Mouse (Mus musculus) left cerebral cortex, adult 2 months (tissue): ENCODE measurements around the gene Vasp. TPM values are rescaled to one million over a fixed set of nuclear protein-coding genes. Genes with fewer than 3 reads are reported as not detected.

Source experiments
- DNase-seq, 2 experiments: peaks; one replicate each; pipeline ENCODE4 v3.0.0; 2021 to 2022; ENCODE audit warnings: low spot score in 2 of 2, mixed read lengths in 1 of 2; ENCODE audit errors: extremely low spot score in 1 of 2
- H3K27ac ChIP-seq: fragments of 200-600 bp; 2 replicates; pipeline ENCODE4 v1.8.1; 2022
- H3K4me3 ChIP-seq: fragments of 200-600 bp; 2 replicates; pipeline ENCODE4 v1.8.1; 2022
- CTCF ChIP-seq: fragments of 200-600 bp; IDR thresholded peaks from 2 replicates; pipeline ENCODE4 v1.8.1; 2022; ENCODE audit warnings: antibody characterized with exemption, mild to moderate bottlenecking, moderate library complexity
- intact Hi-C: fragments of 180-260 bp; cut with DNase I; formaldehyde crosslinking; loops from one replicate; pipeline ENCODE4 v1.15.1; 2025
- total RNA-seq, 2 experiments: library from RNA; stranded (reverse); gene quantifications; 2 replicates each; pipeline ENCODE4 v1.2.3; 2021

Vasp gene
- total RNA-seq, 2 experiments from 2014 or later = 13.2 to 14.6 TPM

DNA sequence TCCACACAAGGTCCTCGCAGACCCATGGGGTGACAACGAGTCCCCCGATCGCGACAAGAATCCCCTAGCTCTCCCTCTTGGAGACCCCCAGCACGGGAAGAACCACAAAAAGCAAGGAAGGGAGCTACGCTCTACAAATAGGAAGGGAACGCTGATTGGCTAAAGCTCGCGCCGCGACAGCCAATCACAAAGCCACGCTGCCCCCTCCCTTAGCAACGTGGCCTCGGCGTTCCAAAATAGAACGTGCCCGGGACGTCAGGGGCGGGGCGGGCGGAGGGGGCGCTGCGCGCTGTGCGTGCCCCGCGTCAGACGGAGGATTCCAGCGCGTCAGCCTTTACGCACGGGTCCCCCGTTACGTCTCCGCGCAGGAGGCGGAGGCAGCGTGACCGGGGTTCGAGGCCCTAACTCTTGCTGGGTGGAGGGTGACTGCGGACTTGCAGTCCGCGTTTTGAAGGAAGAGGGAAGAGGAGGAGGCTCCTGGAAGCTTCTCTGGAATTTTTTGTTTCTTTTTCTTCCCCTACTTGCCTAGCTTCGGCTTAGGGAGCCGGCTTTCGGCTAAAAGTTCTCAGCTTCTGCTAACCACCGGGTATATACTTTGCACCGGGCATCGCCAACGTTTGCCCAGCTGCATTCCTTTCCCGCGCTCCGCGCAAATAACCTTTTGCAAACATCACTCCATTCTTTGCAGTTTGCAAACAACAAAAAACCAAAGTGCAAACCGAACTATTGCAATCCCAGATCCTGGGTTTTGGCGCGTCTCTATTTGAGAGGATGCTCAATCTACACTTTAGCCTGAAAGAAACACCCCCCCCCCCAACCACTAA, 37.0 kb upstream of the Vasp start:
- peak; percentile 10; the same call in 1 of the 2 replicates for TF ChIP-seq CTCF
- DNase-seq = peak; percentile 97 to 98
- H3K27ac ChIP-seq = peak overlapping the region; percentile 97
- H3K4me3 ChIP-seq = peak overlapping the region; percentile 87
- intact Hi-C loops = no loop called here

- DNase-seq = peak; percentile 69 to 70
- no peak for TF ChIP-seq CTCF
- intact Hi-C loops = no loop called here
- Histone ChIP-seq H3K27ac (peak overlapping the region; percentile 97), H3K4me3 (peak overlapping the region; percentile 87)
These were observed 36.3 kb upstream of the Vasp start for GRCm38 (mm10) chr7:19307739-19308453.

- H3K4me3 ChIP-seq = peak overlapping the region; percentile 87
- intact Hi-C loops = no loop called here
- no peak for DNase-seq
- TF ChIP-seq CTCF = no peak
- no peak overlapping the region; the same call in 1 of the 2 replicates for H3K27ac ChIP-seq
These were observed 35.5 kb upstream of the Vasp start for GRCm38 (mm10) chr7:19306819-19307738.

DNA sequence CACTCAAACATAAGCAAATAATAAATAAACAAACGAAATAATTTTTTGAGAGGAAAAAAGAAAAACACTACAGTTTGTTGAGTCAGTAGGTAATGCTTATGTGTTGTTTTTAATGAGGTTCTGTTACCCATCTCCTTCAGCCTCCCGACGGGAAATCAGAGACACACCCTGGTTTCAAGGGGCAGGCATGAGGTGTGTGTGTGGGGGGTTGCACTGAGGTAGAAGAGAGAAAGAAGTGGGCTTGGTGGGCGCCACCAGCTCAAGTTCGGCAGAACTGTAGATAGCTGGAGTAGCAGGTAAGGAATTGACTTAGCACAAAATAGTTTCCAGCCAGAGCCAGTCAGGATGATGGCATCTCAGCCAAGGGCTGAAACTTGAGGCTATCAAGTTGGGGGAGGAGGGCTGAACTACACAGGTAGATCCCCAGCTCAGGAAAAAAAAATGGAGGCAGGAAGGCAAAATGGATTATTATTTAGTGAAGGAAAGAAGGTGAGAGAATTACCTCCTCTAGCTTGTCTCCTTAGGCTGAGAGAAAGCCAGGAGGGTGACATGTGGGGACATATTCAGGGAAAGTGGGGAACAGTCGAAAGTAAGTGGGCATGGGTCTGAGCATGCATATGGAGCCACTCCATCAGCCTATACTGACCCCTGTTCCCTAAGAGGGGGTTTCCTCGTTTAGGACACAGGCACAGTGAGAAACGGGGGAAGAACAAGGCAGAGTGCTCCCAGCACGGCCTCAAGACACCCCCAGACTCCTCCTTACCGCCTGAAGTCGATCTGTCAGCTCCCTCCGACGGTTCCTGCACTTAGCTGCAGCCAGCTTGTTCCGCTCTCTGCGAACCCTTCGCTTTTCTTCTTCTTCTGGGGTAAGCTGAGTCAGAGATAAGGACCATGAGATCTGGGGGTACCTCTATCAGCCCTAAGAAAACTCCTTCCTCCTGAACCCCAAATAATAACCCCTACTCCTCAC, 34.5 kb upstream of the Vasp start:
- intact Hi-C loops = no loop called here
- no peak for TF ChIP-seq CTCF
- DNase-seq = no peak
- Histone ChIP-seq H3K4me3 (no peak overlapping the region), H3K27ac (no peak overlapping the region)

DNA sequence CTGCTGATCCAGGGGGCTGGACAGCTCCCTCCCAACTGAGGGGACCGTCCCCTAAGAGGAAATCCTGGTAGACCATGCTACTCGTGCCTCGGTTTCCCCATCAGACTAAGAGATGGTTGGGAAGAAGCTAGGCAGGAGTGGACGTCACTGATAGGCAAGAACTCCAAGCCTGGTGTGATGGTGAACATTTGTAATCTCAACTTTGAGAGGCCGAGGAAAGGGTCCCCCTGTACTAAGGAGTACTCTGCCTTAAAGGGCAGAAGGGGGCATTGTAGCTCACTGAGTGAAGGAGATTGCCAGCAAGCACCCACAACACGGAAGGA, 33.8 kb upstream of the Vasp start:
- Histone ChIP-seq H3K4me3 (no peak overlapping the region), H3K27ac (no peak overlapping the region)
- intact Hi-C loops = no loop called here
- no peak for DNase-seq
- no peak for TF ChIP-seq CTCF

- intact Hi-C loops = loop anchor here (5.0 kb wide), 1 partner anchor 127 kb away; the partner anchor contains the start of gene Eml2
- DNase-seq = no peak
- Histone ChIP-seq H3K27ac (no peak overlapping the region), H3K4me3 (peak overlapping the region; percentile 5; the same call in 1 of the 2 replicates)
- no peak for TF ChIP-seq CTCF
These were observed 33.1 kb upstream of the Vasp start for GRCm38 (mm10) chr7:19304501-19305412.

DNA sequence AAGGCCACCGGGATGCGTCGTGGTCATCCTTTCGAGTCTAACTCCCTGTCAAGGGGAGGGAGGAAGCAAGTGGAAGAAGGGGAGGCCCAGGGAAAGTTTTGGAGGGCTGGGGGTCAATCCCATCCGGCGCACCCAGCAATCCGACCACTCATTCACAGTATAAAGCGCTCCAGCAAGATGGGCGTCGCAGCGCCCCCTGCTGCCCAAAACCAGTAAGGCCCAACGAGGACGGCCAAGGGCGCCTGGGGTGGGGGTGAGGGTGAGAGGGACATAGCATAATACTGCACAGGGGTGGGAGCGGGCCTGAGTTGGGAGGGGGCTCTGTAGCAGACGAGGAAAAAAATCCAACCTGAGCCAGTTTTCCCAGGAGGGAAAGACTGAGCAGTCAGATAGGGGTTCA, 32.2 kb upstream of the Vasp start:
- H3K4me3 ChIP-seq = 0 out of 2 replicates have a peak overlapping the region, but pooled peaks have one; percentile 0
- DNase-seq = peak; percentile 72 to 86
- intact Hi-C loops = loop anchor here (5.0 kb wide), 1 partner anchor 126 kb away; the partner anchor contains the start of gene Eml2
- H3K27ac ChIP-seq = no peak overlapping the region
- peak; percentile 92 for TF ChIP-seq CTCF

GRCm38 (mm10) chr7:19303046-19303305, 31.4 kb upstream of the Vasp start:
- TF ChIP-seq CTCF = no peak
- no peak overlapping the region for H3K4me3 ChIP-seq
- no peak overlapping the region for H3K27ac ChIP-seq
- intact Hi-C loops = loop anchor here (5.0 kb wide), 1 partner anchor 126 kb away; the partner anchor contains the start of gene Eml2
- no peak for DNase-seq

DNA sequence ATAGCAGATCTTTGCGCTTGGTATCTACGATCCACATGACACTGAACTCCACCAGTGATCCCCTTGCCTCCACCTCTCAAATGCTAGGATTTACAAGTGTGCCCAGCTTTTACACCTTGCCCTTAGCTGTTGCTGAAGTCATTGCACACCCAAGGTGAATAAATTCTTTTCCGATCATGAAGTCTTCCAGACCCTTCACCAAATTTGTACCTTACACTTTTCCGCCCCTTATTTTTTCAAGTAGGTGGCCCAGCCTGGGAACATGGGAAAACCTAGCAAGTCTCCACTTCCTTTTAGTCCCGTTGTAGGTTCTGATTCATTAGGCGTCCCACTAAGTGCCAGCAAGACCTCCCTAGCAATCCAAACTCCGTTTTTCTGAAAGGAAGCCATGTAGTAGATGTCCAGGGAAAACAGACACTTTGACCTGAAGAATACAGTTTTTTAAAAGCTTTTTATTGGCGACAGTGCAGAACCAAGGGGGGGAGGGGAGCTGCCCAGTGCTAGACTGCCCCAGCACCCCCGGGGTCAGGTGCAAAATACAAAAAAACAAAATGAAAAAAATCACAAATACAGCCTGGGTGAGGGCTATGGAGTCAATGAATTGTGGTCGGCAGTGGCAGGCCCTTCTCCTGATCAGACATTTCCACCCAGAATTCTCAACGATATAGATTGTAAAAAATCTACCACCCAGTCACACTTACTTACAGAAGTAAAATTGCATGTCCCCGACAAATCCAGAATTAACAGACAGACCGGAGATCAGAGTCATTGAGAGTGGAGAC, 30.8 kb upstream of the Vasp start:
- intact Hi-C loops = loop anchor here (5.0 kb wide), 1 partner anchor 125 kb away; the partner anchor contains the start of gene Eml2
- no peak overlapping the region; the same call in 1 of the 2 replicates for H3K4me3 ChIP-seq
- no peak for TF ChIP-seq CTCF

More for the DNA sequence above, 30.8 kb upstream of the Vasp start:
- DNase-seq = no peak
- H3K27ac ChIP-seq = no peak overlapping the region
